Mouse (Mus musculus) neural tube, embryonic 11.5 days (tissue): Measurements from ENCODE around the gene Klhl12. TPM values are rescaled to one million over a fixed set of nuclear protein-coding genes. Genes with fewer than 3 reads are reported as not detected.

Source experiments
- ATAC-seq: fragments of 200-750 bp; cut with Nextera tagmentation; 2 replicates; pipeline ENCODE4 v1.8.0; 2017; ENCODE audit warnings: moderate number of reproducible peaks, mild to moderate bottlenecking, moderate TSS enrichment, moderate library complexity; ENCODE audit not compliant: insufficient read depth, low FRiP score, low TSS enrichment
- DNase-seq: peaks from one replicate; pipeline ENCODE4 v3.0.0-alpha.2; 2015; ENCODE audit warnings: low spot score
- H3K27ac ChIP-seq: fragments of 300-500 bp; sonication (generic); 2 replicates; pipeline ENCODE4 v1.5.1; 2014; ENCODE audit warnings: low read depth, mild to moderate bottlenecking, low read length
- H3K27me3 ChIP-seq: fragments of 300-500 bp; sonication (generic); 2 replicates; pipeline ENCODE4 v1.6.1; 2014; ENCODE audit warnings: mild to moderate bottlenecking, low read length, mixed read lengths; ENCODE audit not compliant: control insufficient read depth, insufficient read depth
- H3K36me3 ChIP-seq: fragments of 300-500 bp; sonication (generic); 2 replicates; pipeline ENCODE4 v1.6.1; 2014; ENCODE audit warnings: mild to moderate bottlenecking, low read length, moderate library complexity, mixed read lengths; ENCODE audit not compliant: control insufficient read depth, insufficient read depth
- H3K4me1 ChIP-seq: fragments of 300-500 bp; sonication (generic); 2 replicates; pipeline ENCODE4 v1.6.1; 2014; ENCODE audit warnings: low read length, mixed read lengths; ENCODE audit not compliant: control insufficient read depth, insufficient read depth
- H3K4me2 ChIP-seq: fragments of 300-500 bp; sonication (generic); 2 replicates; pipeline ENCODE4 v1.6.1; 2014; ENCODE audit warnings: low read depth, mild to moderate bottlenecking, moderate library complexity
- H3K4me3 ChIP-seq: fragments of 300-500 bp; sonication (generic); 2 replicates; pipeline ENCODE4 v1.5.1; 2014; ENCODE audit warnings: low read depth, low read length
- H3K9ac ChIP-seq: fragments of 300-500 bp; sonication (generic); 2 replicates; pipeline ENCODE4 v1.6.1; 2014; ENCODE audit warnings: mild to moderate bottlenecking, low read length
- H3K9me3 ChIP-seq: fragments of 300-500 bp; sonication (generic); 2 replicates; pipeline ENCODE4 v1.6.1; 2016; ENCODE audit warnings: low read length; ENCODE audit not compliant: control insufficient read depth
- WGBS: fragments of 180-500 bp; shearing (Covaris S2); extraction: QIAGEN DNeasy Blood & Tissue Kit; methylation state at CpG from one replicate; pipeline ENCODE4 v1.1.7; 2014; 5-methylcytosine and 5-hydroxymethylcytosine counted together
- polyA plus RNA-seq: library from polyadenylated mRNA; unstranded; fragments of >200 nt; fragmentation: Nextera tagmentation; extraction: Ambion mirVana; gene quantifications from 2 replicates; pipeline ENCODE4 v1.2.1, GENCODE M21; 2014

Klhl12 gene
- polyA plus RNA-seq: 33.7 and 38.2 TPM in 2 replicates

GRCm38 (mm10) chr1:134454904-134455824 lies at the start of gene Klhl12:
Klhl12 (plus strand) TSS chr1:134455531.
- no peaks in the 10 kb centered on the region for H3K9me3 ChIP-seq
- peak within 1 kb of the TSS; percentile 88 for H3K9ac ChIP-seq
- DNase-seq (peak; percentile 94), ATAC-seq (peak; percentile 87)
- H3K4me3 ChIP-seq: peak within 1 kb of the TSS; percentile 93
- H3K36me3 ChIP-seq: no peaks in the 10 kb centered on the region
- peak within 1 kb of the TSS; percentile 36; the same call in 1 of the 2 replicates for H3K27ac ChIP-seq
- peaks cover 6% of the 10 kb centered on the region for H3K4me1 ChIP-seq
- 1% methylated on average over 58 of the region's 61 CpGs for WGBS
- H3K4me2 ChIP-seq: peak within 1 kb of the TSS; percentile 78
- no peaks in the 10 kb centered on the region for H3K27me3 ChIP-seq

DNA sequence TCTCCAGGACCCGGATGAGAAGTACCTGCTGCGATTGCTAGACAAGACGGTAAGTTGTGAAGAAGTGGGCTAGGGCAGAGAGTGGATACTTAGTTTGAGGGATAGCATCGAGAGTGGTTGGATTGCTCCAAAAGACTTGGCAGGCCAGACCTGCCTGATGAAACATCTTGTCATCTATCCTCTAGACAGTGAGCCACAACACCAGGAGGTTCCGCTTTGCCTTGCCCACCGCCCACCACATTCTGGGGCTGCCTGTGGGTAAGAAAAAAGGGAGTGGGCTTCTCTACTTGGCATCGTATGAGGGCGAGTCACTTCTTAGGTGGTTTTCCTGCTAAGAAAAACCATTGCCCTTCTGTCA lies 48.9 kb upstream of the Klhl12 start:
- 0 out of 2 replicates have a peak, but pooled peaks have one; percentile 23 for ATAC-seq
- no peak overlapping the region for H3K27ac ChIP-seq

DNA sequence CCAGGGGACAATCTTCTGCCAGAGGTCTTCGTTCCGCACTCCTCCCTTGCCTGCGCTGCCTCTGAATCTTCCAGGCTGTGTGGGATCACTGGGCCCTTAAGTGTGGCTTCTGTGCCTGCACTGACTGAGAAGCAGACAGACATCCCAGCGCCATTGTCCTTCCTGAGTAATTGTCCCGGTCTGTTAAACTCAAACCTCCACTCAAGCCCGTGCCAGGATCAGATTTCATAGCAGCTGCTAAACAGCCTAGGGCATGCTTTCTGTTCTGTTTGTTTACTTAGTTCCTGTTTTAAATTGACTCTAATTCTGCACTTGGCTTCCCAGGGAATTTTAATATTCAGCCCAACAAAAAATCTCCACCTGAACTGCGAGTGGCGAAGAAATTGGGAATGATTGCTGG lies 47.3 kb upstream of the Klhl12 start:
- H3K4me1 ChIP-seq: peaks cover 6% of the 10 kb centered on the region; the same call in 1 of the 2 replicates
- ATAC-seq (no peak), DNase-seq (no peak)
- no peak overlapping the region for H3K27ac ChIP-seq
- no peak overlapping the region for H3K4me2 ChIP-seq
- no peaks in the 10 kb centered on the region for H3K9me3 ChIP-seq
- no peak overlapping the region for H3K4me3 ChIP-seq
- H3K9ac ChIP-seq: no peak overlapping the region
- peaks cover 7% of the 10 kb centered on the region; the same call in 1 of the 2 replicates for H3K36me3 ChIP-seq
- no peaks in the 10 kb centered on the region for H3K27me3 ChIP-seq
- WGBS: 77% methylated on average over 8 of the region's 8 CpGs

More for the DNA sequence above, 48.9 kb upstream of the Klhl12 start:
- peak overlapping the region; percentile 74 for H3K4me2 ChIP-seq
- H3K27me3 ChIP-seq: no peaks in the 10 kb centered on the region
- H3K4me3 ChIP-seq: peak overlapping the region; percentile 80
- H3K36me3 ChIP-seq: peaks cover 7% of the 10 kb centered on the region; the same call in 1 of the 2 replicates
- WGBS: 34% methylated on average over 8 of the region's 8 CpGs
- no peaks in the 10 kb centered on the region for H3K9me3 ChIP-seq
- H3K9ac ChIP-seq: peak overlapping the region; percentile 68
- no peak for DNase-seq
- H3K4me1 ChIP-seq: peaks cover 6% of the 10 kb centered on the region; the same call in 1 of the 2 replicates

DNA sequence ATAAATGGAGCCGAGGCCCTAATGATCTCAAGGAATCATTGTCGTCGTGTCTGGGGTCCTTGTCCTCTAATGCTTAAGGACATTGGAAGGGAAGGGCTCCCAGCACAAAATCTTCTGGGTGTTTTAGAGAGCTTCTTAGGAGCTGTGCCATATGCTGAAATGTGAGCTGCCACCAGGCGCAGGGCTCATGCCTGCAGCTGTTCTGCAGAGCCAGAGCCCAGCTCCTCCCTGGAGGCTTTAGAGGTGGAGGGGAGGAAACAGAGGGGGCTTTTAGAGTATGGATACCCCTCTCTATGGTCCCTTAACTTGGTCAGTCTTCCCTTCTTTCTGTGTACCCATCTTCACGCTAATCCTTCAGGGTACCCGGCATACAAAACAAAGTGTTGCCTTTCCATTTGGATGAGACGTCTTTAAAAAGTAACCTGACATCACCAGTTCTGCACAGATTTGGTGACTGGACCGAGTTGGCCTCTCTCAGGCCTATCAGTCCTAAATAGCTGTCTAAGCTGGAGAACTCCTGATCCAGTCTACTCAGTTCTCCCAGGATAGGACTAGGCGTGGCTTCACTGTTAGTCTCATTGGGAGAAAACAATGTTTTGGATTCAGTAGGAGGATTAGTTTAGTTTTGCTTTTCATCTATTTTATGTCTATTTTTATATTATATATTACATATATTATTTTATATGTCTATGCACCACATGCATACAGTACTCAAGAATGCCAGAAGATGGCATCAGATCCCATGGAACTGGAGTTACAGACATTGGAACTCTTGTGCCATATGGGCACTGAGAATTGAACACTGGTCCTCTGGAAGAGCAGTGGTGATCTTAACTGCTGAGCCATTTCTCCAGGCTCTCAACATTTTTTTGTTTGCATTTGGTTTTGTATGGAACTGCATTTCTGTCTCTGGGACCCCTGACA lies 43.4 kb upstream of the Klhl12 start:
- no peak for DNase-seq
- Histone ChIP-seq H3K9me3 (no peaks in the 10 kb centered on the region), H3K4me3 (no peak overlapping the region), H3K9ac (no peak overlapping the region), H3K4me2 (no peak overlapping the region), H3K4me1 (peaks cover 7% of the 10 kb centered on the region; the same call in 1 of the 2 replicates), H3K27me3 (no peaks in the 10 kb centered on the region), H3K36me3 (peaks cover 7% of the 10 kb centered on the region; the same call in 1 of the 2 replicates), H3K27ac (no peak overlapping the region)
- ATAC-seq: no peak
- 90% methylated on average over 9 of the region's 9 CpGs for WGBS

GRCm38 (mm10) chr1:134414038-134414437 lies 41.3 kb upstream of the Klhl12 start:
- peaks cover 5% of the 10 kb centered on the region; the same call in 1 of the 2 replicates for H3K36me3 ChIP-seq
- no peak overlapping the region for H3K4me2 ChIP-seq
- H3K9me3 ChIP-seq: no peaks in the 10 kb centered on the region
- no peak overlapping the region for H3K4me3 ChIP-seq
- no peak overlapping the region for H3K9ac ChIP-seq
- ATAC-seq (no peak), DNase-seq (no peak)
- 51% methylated on average over 2 of the region's 2 CpGs for WGBS
- H3K27me3 ChIP-seq: no peaks in the 10 kb centered on the region
- no peak overlapping the region for H3K27ac ChIP-seq
- peaks cover 7% of the 10 kb centered on the region; the same call in 1 of the 2 replicates for H3K4me1 ChIP-seq

GRCm38 (mm10) chr1:134414501-134415167 lies 40.7 kb upstream of the Klhl12 start:
- peak overlapping the region; percentile 76 for H3K27ac ChIP-seq
- H3K4me2 ChIP-seq: peak overlapping the region; percentile 65
- peak; percentile 40 for ATAC-seq
- H3K36me3 ChIP-seq: 0 out of 2 replicates have a peak, but pooled peaks cover under 1% of the 10 kb centered on the region
- DNase-seq: no peak
- peaks cover 7% of the 10 kb centered on the region; the same call in 1 of the 2 replicates for H3K4me1 ChIP-seq
- H3K9ac ChIP-seq: peak overlapping the region; percentile 30; the same call in 1 of the 2 replicates
- H3K4me3 ChIP-seq: peak overlapping the region; percentile 80
- 12% methylated on average over 11 of the region's 11 CpGs for WGBS
- H3K9me3 ChIP-seq: no peaks in the 10 kb centered on the region
- H3K27me3 ChIP-seq: no peaks in the 10 kb centered on the region

DNA sequence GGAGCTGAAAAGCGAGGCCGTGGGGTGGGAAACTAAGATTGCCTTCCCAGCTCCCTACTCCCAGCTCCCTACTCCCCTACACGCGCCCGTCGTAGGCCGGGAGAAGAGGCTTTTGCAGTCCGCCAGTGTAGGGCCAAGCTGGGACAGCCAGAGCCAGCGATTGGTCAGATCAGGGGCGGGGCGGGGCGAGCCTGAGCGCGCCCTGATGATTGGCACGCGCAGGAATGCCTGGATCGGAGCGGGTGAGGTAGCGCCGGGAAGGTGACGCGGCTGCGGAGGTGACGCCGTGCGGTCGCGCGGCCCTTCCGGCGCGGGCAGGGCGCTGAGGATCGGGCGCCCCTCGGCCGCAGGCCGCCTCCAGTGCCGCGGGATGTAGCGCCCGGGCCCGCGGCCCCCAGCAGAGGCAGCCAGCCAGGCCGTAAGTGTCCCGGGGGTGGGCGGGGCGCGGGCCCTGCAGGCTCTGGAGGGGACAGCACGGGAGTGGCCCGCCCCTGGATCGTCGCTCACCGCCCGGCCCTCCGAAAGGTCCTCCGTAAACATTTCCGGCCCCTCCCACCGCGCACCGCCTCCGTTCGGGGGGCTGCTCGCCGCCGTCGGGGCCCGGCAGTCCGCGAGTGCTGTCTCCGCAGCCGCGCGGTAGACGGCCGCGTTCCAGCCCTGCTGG lies 40.0 kb upstream of the Klhl12 start, which contains the start of gene Adipor1:
Gene Adipor1 (plus strand): TSS at position 211 of the 664 bp plus-strand sequence.
- Histone ChIP-seq H3K9ac (peak within 1 kb of the TSS; percentile 88), H3K27me3 (no peaks in the 10 kb centered on the region), H3K4me1 (peaks cover 7% of the 10 kb centered on the region; the same call in 1 of the 2 replicates), H3K4me2 (peak within 1 kb of the TSS; percentile 65), H3K36me3 (no peaks in the 10 kb centered on the region), H3K27ac (peak within 1 kb of the TSS; percentile 91), H3K9me3 (no peaks in the 10 kb centered on the region), H3K4me3 (peak within 1 kb of the TSS; percentile 80)
- DNase-seq (peak; percentile 98), ATAC-seq (peak; percentile 99)
- WGBS: 0% methylated on average over 70 of the region's 77 CpGs
